ENCODE assay signal across 23 mouse cellular contexts in genomic region chr4:44582687-44583086, GRCm38 (mm10).
"Had no signal": no experiment of that assay in that cellular context is flagged by ENCODE, and none has a peak within 500 bp of the region (broad histone marks: within the 10 kb centered on the region; RNA-seq: fewer than 3 reads in every experiment).

No protein-coding gene starts in this region.

- H3K36me3 ChIP-seq: heart, embryonic 10.5 days; heart, embryonic 12.5 days; hindbrain, embryonic 13.5 days; hindbrain, embryonic 15.5 days; limb, embryonic 13.5 days; limb, embryonic 15.5 days; liver, embryonic 12.5 days had no signal

- DNase-seq: gastrocnemius, adult 2 months; gastrocnemius, postnatal 10 days; gastrocnemius, postnatal 25 days; heart, adult 18-20 months; heart, postnatal 10 days; heart, postnatal 36 days; kidney, adult 18-20 months; kidney, adult 8-10 months; kidney, postnatal 10 days; kidney, postnatal 25 days; layer of hippocampus, adult 9-11 months; layer of hippocampus, postnatal 36 days; left cerebral cortex, postnatal 4 days had no signal

- H3K27ac ChIP-seq: gastrocnemius, adult 2 months; heart, embryonic 10.5 days; hindbrain, embryonic 13.5 days; hindbrain, embryonic 15.5 days; hindbrain, postnatal 0 days; limb, embryonic 13.5 days; limb, embryonic 15.5 days; liver, embryonic 12.5 days; liver, embryonic 14.5 days had no signal

- H3K4me3 ChIP-seq: gastrocnemius, adult 2 months; heart, embryonic 10.5 days; heart, embryonic 12.5 days; hindbrain, embryonic 13.5 days; hindbrain, embryonic 15.5 days; limb, embryonic 13.5 days; limb, embryonic 15.5 days; liver, embryonic 12.5 days had no signal

- H3K27me3 ChIP-seq: hindbrain, embryonic 15.5 days; liver, embryonic 12.5 days had no signal

- ATAC-seq: hindbrain, postnatal 0 days; intestine, postnatal 0 days; liver, embryonic 12.5 days had no signal

- H3K9ac ChIP-seq: heart, embryonic 12.5 days; hindbrain, embryonic 13.5 days; hindbrain, embryonic 15.5 days; limb, embryonic 13.5 days; limb, embryonic 15.5 days; liver, embryonic 12.5 days; liver, embryonic 14.5 days had no signal

- H3K4me2 ChIP-seq: heart, embryonic 12.5 days; hindbrain, embryonic 13.5 days; hindbrain, embryonic 15.5 days; limb, embryonic 13.5 days; limb, embryonic 15.5 days; liver, embryonic 12.5 days had no signal

- H3K4me1 ChIP-seq: heart, embryonic 10.5 days; heart, embryonic 12.5 days; hindbrain, embryonic 15.5 days; limb, embryonic 13.5 days; limb, embryonic 15.5 days; liver, embryonic 12.5 days had no signal

- H3K9me3 ChIP-seq: heart, embryonic 10.5 days; heart, embryonic 12.5 days; hindbrain, embryonic 13.5 days; hindbrain, embryonic 15.5 days; limb, embryonic 13.5 days; limb, embryonic 15.5 days; liver, embryonic 12.5 days had no signal
